Mouse (Mus musculus): Measurements from ENCODE around the gene Gm20547. TPM values are rescaled to one million over a fixed set of nuclear protein-coding genes. Genes with fewer than 3 reads are reported as not detected.
A peak's percentile ranks its signal among the peaks of the same experiment; 100 is the strongest.

Gene Gm20547
- total and polyA plus RNA-seq, 3 experiments, result 0.03 TPM; not detected in 2

DNA sequence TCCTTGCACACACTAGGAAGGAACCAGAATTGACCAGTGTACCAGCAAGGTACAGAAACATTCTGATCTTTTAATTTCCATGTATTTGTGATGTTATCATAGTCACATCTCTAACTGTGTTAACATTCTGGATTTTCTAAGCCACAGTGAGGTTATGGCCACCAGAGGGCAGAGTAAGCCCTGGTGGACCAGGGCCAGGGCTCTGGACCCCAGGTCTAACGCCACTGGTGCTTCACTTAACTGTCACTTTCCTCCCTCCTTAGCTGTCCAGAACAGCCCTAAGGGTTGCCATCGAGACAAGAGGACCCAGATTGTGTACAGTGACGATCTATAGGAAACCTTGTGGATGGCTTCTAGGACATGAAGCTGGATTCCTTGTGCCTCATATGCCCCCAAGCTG lies 26.0 kb downstream of the Gm20547 start:
- H3K4me1 ChIP-seq (ENCODE audit: control insufficient read depth in 1 of 2, insufficient read depth in 2 of 2, low read length in 2 of 2), result peaks cover 0 to 3% of the 10 kb centered on the region in 2 experiments; a peak in 2 of 4 replicates
- DNase-seq (ENCODE audit: low read depth, low spot score), result peak; percentile 43
- H3K27ac ChIP-seq (ENCODE audit: control insufficient read depth, low read depth, low read length), result no peak overlapping the region
- H3K79me2 ChIP-seq (ENCODE audit: control insufficient read depth, insufficient read depth, low read length, poor library complexity), result peaks cover 7% of the 10 kb centered on the region
- no peak overlapping the region for H3K4me3 ChIP-seq (ENCODE audit: control insufficient read depth in 1 of 2, insufficient read depth in 1 of 2, low read depth in 2 of 2, low read length in 2 of 2)
- H3K9ac ChIP-seq (ENCODE audit: control insufficient read depth, low read depth, low read length, poor library complexity, severe bottlenecking), result no peak overlapping the region
- no peaks in the 10 kb centered on the region for H3K9me3 ChIP-seq (replicated peaks; ENCODE audit: insufficient read depth, low read length)
- peaks cover 0 to 5% of the 10 kb centered on the region in 2 experiments; a peak in 2 of 4 replicates for H3K36me3 ChIP-seq (ENCODE audit: control insufficient read depth in 1 of 2, insufficient read depth in 2 of 2, low read length in 2 of 2)
- TF ChIP-seq ZC3H11A (IDR thresholded peaks at IDR 0.05; ENCODE audit: low read depth, low read length), result peak; percentile 37; the same call in 1 of the 2 replicates
- TF ChIP-seq RAD21 (IDR thresholded peaks at IDR 0.05; ENCODE audit: low read depth, low read length), result peak; percentile 61
- peak; percentile 75 to 81 (median 78) for TF ChIP-seq CTCF (IDR thresholded peaks at IDR 0.05 in 2 of 3, conservative IDR thresholded peaks at IDR 0.05 in 1 of 3; ENCODE audit: control insufficient read depth in 1 of 3, insufficient read depth in 1 of 3, low read depth in 2 of 3, low read length in 3 of 3, poor library complexity in 1 of 3, severe bottlenecking in 1 of 3)
- peak; percentile 85 for TF ChIP-seq SMC3 (IDR thresholded peaks at IDR 0.05; ENCODE audit: low read depth, low read length)
- TF ChIP-seq POLR2AphosphoS2 (IDR thresholded peaks at IDR 0.05; ENCODE audit: low read length), result no peak
- H3K27me3 ChIP-seq (ENCODE audit: control insufficient read depth in 1 of 2, insufficient read depth in 2 of 2, low read length in 2 of 2), result no peaks in the 10 kb centered on the region

DNA sequence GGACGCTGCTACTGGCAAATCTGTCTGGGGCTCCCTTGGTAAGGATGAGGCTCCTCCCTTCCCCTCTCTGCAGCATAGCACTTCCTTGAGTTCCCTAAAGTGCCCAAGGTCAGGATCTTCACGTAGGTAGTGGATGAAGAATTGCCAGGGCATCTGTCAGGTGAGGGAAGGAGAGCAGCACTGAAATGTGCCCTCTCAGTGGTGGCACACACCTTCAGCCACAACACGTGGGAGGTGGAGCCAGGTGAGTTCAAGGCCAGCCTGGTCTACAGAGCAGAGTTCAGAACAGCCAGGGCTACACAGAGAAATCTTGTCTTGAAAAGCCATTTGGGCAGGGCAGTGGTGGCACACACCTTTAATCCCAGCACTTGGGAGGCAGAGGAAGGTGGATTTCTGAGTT lies 27.1 kb downstream of the Gm20547 start:
- no peaks in the 10 kb centered on the region for H3K9me3 ChIP-seq (replicated peaks; ENCODE audit: insufficient read depth, low read length)
- no peak overlapping the region for H3K4me3 ChIP-seq (ENCODE audit: control insufficient read depth in 1 of 2, insufficient read depth in 1 of 2, low read depth in 2 of 2, low read length in 2 of 2)
- TF ChIP-seq SMC3 (IDR thresholded peaks at IDR 0.05; ENCODE audit: low read depth, low read length) (no peak), BHLHE40 (IDR thresholded peaks at IDR 0.05; ENCODE audit: borderline replicate concordance, low read depth, low read length) (no peak), RCOR1 (IDR thresholded peaks at IDR 0.05; ENCODE audit: low read depth, low read length) (no peak)
- no peak overlapping the region for H3K9ac ChIP-seq (ENCODE audit: control insufficient read depth, low read depth, low read length, poor library complexity, severe bottlenecking)
- peaks cover 0 to 5% of the 10 kb centered on the region in 2 experiments; a peak in 2 of 4 replicates for H3K36me3 ChIP-seq (ENCODE audit: control insufficient read depth in 1 of 2, insufficient read depth in 2 of 2, low read length in 2 of 2)
- no peaks in the 10 kb centered on the region for H3K27me3 ChIP-seq (ENCODE audit: control insufficient read depth in 1 of 2, insufficient read depth in 2 of 2, low read length in 2 of 2)
- DNase-seq (ENCODE audit: low read depth, low spot score), result no peak
- peaks cover 0 to 3% of the 10 kb centered on the region in 2 experiments; a peak in 2 of 4 replicates for H3K4me1 ChIP-seq (ENCODE audit: control insufficient read depth in 1 of 2, insufficient read depth in 2 of 2, low read length in 2 of 2)
- H3K27ac ChIP-seq (ENCODE audit: control insufficient read depth, low read depth, low read length), result no peak overlapping the region
- H3K79me2 ChIP-seq (ENCODE audit: control insufficient read depth, insufficient read depth, low read length, poor library complexity), result peaks cover 12% of the 10 kb centered on the region

DNA sequence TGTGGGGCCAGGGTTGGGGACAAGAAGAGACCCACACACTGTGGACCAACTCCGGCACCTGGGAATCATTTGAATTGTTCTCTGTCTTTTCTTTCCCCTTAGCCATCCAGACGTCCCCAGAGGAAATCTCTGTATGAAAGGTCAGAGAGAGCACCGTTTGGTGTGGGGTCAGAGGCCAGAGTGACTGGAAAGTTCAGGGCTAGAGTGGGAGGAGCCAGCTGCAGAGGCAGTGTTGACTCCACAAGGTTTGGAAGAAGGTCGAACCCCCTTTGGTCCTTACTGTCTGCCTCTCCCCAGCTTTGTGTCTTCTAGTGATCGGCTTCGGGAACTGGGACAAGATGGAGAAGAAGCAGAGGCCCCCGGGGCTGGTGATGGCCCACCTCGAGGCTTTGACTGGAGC lies 28.3 kb downstream of the Gm20547 start:
- no peak for TF ChIP-seq RAD21 (IDR thresholded peaks at IDR 0.05; ENCODE audit: low read depth, low read length)
- no peak for TF ChIP-seq MAZ (IDR thresholded peaks at IDR 0.05; ENCODE audit: low read depth, low read length)
- TF ChIP-seq NRF1 (IDR thresholded peaks at IDR 0.05; ENCODE audit: insufficient read depth, low read depth, low read length, poor library complexity, severe bottlenecking), result no peak
- Histone ChIP-seq H3K27me3 (ENCODE audit: control insufficient read depth in 1 of 2, insufficient read depth in 2 of 2, low read length in 2 of 2) (no peaks in the 10 kb centered on the region), H3K4me1 (ENCODE audit: control insufficient read depth in 1 of 2, insufficient read depth in 2 of 2, low read length in 2 of 2) (peaks cover 0 to 3% of the 10 kb centered on the region in 2 experiments; a peak in 2 of 4 replicates), H3K27ac (ENCODE audit: control insufficient read depth, low read depth, low read length) (no peak overlapping the region), H3K4me3 (ENCODE audit: control insufficient read depth in 1 of 2, insufficient read depth in 1 of 2, low read depth in 2 of 2, low read length in 2 of 2) (no peak overlapping the region), H3K36me3 (ENCODE audit: control insufficient read depth in 1 of 2, insufficient read depth in 2 of 2, low read length in 2 of 2) (peaks cover 0 to 5% of the 10 kb centered on the region in 2 experiments; a peak in 2 of 4 replicates), H3K79me2 (ENCODE audit: control insufficient read depth, insufficient read depth, low read length, poor library complexity) (peaks cover 15% of the 10 kb centered on the region), H3K9ac (ENCODE audit: control insufficient read depth, low read depth, low read length, poor library complexity, severe bottlenecking) (no peak overlapping the region), H3K9me3 (replicated peaks; ENCODE audit: insufficient read depth, low read length) (no peaks in the 10 kb centered on the region)
- no peak for DNase-seq (ENCODE audit: low read depth, low spot score)

Data from MEL (cell line).